Mouse (Mus musculus): ENCODE measurements at regions not wholly inside any gene's neighbourhood (a gene's known extent, or its start where the extent isn't known, plus 50 kb on each side); places are given as distances from the start of the nearest gene placed in this dataset.

DNA sequence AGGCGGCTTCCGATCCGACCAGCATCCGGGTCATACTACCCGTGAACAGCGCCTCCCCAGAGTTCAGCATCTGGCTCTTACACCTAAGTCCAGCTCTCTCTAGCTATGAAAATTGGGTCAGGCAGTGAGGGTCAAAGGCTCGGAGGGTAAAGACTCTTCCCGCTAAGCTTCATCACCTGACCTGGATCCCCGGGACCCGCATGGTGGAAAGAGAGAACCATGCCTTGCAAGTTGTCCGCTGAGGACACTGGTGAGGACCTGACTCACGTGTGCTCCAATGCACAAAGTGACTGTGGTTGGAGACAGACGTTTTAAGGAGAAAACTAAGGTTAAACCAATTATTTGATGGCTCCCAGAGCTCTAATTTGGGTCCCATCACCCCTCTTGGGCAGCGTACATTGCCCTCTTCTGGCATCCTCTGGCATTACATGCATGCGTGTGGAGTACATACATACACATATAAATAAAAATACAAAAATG lies 74.6 kb upstream of the Sall4 start:
- no peak overlapping the region for H3K4me3 ChIP-seq (ENCODE audit: insufficient read depth, low read depth, low read length)
- 16% methylated on average over 15 of the region's 15 CpGs for WGBS
- TF ChIP-seq CTCF (conservative IDR thresholded peaks at IDR 0.05; ENCODE audit: insufficient read depth, insufficient read length, low read depth, low read length) (0 out of 2 replicates have a peak, but pooled peaks have one; percentile 11), POLR2A (IDR thresholded peaks at IDR 0.05; ENCODE audit: low read depth, low read length) (no peak)
- no peak overlapping the region for H3K27ac ChIP-seq (ENCODE audit: insufficient read depth, low read depth, low read length)
- H3K36me3 ChIP-seq (ENCODE audit: control insufficient read depth, insufficient read depth, low read length) = no peaks in the 10 kb centered on the region
- no peaks in the 10 kb centered on the region for H3K4me1 ChIP-seq (ENCODE audit: control insufficient read depth, insufficient read depth, low read length)
- no peak for DNase-seq
- peaks cover 8% of the 10 kb centered on the region for H3K27me3 ChIP-seq (replicated peaks; ENCODE audit: control insufficient read depth, insufficient read depth, low read length)

DNA sequence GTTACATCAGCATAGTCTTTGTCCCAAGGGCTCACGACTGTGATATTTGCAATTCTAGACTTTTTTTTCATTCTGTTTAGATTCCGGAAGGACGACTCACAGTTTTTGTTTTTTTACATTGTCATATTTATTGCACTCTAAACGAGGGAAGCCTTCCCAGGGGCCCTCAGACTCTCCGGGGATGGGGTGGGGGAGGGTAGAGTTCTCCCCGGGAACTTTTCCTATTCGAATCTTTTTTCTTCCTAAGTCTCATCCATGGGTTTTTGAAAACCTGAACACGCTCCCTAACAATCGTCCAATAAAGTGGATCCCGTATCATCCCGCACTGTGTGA lies 73.9 kb upstream of the Sall4 start:
- Histone ChIP-seq H3K4me3 (ENCODE audit: insufficient read depth, low read depth, low read length) (no peak overlapping the region), H3K36me3 (ENCODE audit: control insufficient read depth, insufficient read depth, low read length) (no peaks in the 10 kb centered on the region), H3K27ac (ENCODE audit: insufficient read depth, low read depth, low read length) (no peak overlapping the region), H3K27me3 (replicated peaks; ENCODE audit: control insufficient read depth, insufficient read depth, low read length) (peaks cover 8% of the 10 kb centered on the region), H3K4me1 (ENCODE audit: control insufficient read depth, insufficient read depth, low read length) (no peaks in the 10 kb centered on the region)
- WGBS = 5% methylated on average over 11 of the region's 11 CpGs
- DNase-seq = no peak
- TF ChIP-seq POLR2A (IDR thresholded peaks at IDR 0.05; ENCODE audit: low read depth, low read length) = no peak
- no peak for TF ChIP-seq CTCF (conservative IDR thresholded peaks at IDR 0.05; ENCODE audit: insufficient read depth, insufficient read length, low read depth, low read length)

DNA sequence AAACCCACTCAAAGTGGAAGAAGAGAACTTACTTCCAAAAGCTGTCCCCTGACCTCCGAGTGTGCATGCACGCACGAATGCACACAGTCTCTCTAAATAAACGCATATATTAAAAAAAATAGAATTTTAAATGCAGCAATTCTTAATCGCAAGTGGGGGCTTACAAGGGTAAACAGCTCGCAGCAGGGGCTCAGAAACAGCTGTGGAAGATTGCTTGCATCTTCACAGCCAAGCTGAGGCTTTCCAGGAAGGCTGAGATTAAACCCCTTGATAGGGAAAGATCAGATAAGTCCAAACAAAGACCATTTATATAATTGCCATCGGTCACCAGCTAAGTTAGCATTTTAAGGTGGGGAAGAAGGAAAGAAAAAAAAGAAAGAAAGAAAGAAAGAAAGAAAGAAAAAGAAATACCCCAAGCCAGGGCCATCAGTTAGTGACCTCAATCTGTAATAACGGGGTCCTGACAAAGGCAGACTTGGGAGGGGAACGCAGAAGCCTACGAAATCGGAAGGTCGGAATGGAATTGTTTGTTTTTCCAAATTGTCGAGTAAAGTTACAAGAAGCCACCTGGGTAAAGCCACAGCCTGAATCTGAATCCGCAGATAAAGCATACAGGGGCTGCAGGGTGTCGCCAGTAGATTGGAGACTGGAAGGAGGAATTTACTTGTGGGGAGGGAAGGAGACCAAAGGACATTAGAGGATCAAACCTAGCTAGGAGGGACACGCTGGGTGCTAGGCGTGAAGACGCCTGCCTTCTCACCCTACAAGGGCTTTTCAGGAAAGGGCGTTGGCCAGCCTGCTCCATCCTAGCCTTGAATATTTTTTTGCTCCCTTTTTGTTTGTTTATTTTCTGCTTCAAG lies 73.3 kb upstream of the Sall4 start:
- no peak for DNase-seq
- H3K27me3 ChIP-seq (replicated peaks; ENCODE audit: control insufficient read depth, insufficient read depth, low read length) = peaks cover 8% of the 10 kb centered on the region

DNA sequence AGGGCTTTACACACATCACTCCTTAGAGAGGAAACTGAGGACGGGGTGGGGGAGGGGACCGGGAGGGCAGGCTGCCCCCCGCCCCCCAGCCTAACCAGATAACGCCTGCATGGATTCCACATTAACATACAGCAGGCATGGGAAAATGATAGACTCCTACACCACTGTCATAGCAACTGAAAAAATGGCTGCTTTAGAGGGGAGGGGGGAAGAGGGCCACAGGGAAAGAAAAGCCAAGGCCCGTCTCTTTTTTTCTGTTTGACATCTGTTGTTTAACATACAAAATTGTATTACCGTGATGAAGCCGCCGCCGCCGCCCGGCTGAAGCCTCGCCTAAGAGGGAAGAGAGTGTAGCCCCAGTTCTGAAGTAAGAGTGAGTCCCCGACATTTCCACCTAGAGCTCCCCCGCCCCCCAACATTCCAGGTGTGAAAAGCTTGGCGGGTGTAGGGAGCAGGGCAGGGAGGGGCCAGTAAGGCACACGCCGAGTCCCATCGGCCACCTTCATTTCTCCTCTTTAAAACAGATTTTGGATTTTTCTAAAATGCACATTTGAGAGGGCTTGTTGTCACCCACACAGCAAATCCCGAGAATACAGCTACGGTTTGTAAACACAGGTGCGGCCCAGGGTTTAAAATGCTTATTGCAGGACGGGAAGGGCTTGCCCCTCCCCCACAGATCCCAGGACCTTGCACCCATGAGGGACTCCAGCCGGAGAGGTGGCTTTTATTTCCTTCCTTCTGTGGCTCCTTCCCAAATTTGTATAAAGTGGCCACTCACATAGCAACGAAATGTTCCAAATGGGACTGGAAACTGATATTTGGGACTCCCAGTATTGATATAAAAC lies 72.3 kb upstream of the Sall4 start:
- no peak for TF ChIP-seq CTCF (conservative IDR thresholded peaks at IDR 0.05; ENCODE audit: insufficient read depth, insufficient read length, low read depth, low read length)
- no peak for TF ChIP-seq POLR2A (IDR thresholded peaks at IDR 0.05; ENCODE audit: low read depth, low read length)
- DNase-seq = no peak
- Histone ChIP-seq H3K4me3 (ENCODE audit: insufficient read depth, low read depth, low read length) (no peak overlapping the region), H3K27me3 (replicated peaks; ENCODE audit: control insufficient read depth, insufficient read depth, low read length) (peaks cover 8% of the 10 kb centered on the region), H3K36me3 (ENCODE audit: control insufficient read depth, insufficient read depth, low read length) (no peaks in the 10 kb centered on the region), H3K4me1 (ENCODE audit: control insufficient read depth, insufficient read depth, low read length) (no peaks in the 10 kb centered on the region), H3K27ac (ENCODE audit: insufficient read depth, low read depth, low read length) (no peak overlapping the region)
- 4% methylated on average over 24 of the region's 24 CpGs for WGBS

More for the DNA sequence above, 73.3 kb upstream of the Sall4 start:
- TF ChIP-seq CTCF (conservative IDR thresholded peaks at IDR 0.05; ENCODE audit: insufficient read depth, insufficient read length, low read depth, low read length) (no peak), POLR2A (IDR thresholded peaks at IDR 0.05; ENCODE audit: low read depth, low read length) (no peak)
- 8% methylated on average over 19 of the region's 19 CpGs for WGBS
- no peak overlapping the region for H3K4me3 ChIP-seq (ENCODE audit: insufficient read depth, low read depth, low read length)
- H3K4me1 ChIP-seq (ENCODE audit: control insufficient read depth, insufficient read depth, low read length) = no peaks in the 10 kb centered on the region
- no peaks in the 10 kb centered on the region for H3K36me3 ChIP-seq (ENCODE audit: control insufficient read depth, insufficient read depth, low read length)
- no peak overlapping the region for H3K27ac ChIP-seq (ENCODE audit: insufficient read depth, low read depth, low read length)

DNA sequence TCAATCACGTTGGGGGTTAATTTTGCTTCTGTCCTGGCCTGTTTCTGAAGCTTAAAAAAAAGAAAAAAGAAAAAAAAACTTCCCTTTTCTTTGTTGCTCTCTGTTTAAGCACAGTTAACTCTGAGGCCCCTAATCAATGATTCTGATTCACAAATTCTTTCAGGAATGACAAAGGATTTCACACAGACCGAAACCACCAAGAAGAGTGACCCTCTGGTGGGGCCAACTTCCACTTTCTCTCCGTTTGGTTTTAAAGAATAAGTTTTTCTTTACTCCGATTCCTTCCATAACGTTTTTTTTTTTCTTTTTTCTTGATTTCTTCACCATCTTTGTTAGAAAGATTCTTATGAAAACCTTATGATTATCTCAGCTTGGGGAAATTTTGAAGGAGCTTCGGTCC lies 71.5 kb upstream of the Sall4 start:
- no peak for TF ChIP-seq CTCF (conservative IDR thresholded peaks at IDR 0.05; ENCODE audit: insufficient read depth, insufficient read length, low read depth, low read length)
- no peak for TF ChIP-seq POLR2A (IDR thresholded peaks at IDR 0.05; ENCODE audit: low read depth, low read length)
- Histone ChIP-seq H3K27me3 (replicated peaks; ENCODE audit: control insufficient read depth, insufficient read depth, low read length) (peaks cover 8% of the 10 kb centered on the region), H3K27ac (ENCODE audit: insufficient read depth, low read depth, low read length) (no peak overlapping the region), H3K36me3 (ENCODE audit: control insufficient read depth, insufficient read depth, low read length) (no peaks in the 10 kb centered on the region), H3K4me1 (ENCODE audit: control insufficient read depth, insufficient read depth, low read length) (no peaks in the 10 kb centered on the region), H3K4me3 (ENCODE audit: insufficient read depth, low read depth, low read length) (no peak overlapping the region)
- WGBS = 27% methylated on average over 6 of the region's 6 CpGs
- DNase-seq = no peak

DNA sequence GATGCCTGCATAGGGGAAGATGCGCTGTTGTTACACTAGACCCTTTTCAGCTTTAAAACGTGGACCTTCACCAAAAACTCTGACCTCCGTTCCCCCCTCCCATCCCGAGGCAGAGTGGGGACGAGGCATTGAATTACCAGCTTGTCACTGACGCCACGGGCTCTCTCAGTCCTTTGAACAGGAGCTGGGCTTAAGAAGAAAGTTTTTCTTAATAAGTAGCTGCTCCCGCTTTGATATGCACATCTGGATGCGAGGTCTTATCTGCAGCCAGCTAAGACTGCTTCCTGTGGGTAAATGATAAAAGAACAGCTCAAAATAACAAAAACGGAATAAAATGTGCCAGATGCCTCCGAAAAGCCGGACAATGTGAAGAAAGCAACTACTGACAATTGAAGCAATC lies 70.9 kb upstream of the Sall4 start:
- no peak overlapping the region for H3K27ac ChIP-seq (ENCODE audit: insufficient read depth, low read depth, low read length)
- 23% methylated on average over 12 of the region's 12 CpGs for WGBS
- H3K4me3 ChIP-seq (ENCODE audit: insufficient read depth, low read depth, low read length) = no peak overlapping the region
- no peak for TF ChIP-seq POLR2A (IDR thresholded peaks at IDR 0.05; ENCODE audit: low read depth, low read length)
- TF ChIP-seq CTCF (conservative IDR thresholded peaks at IDR 0.05; ENCODE audit: insufficient read depth, insufficient read length, low read depth, low read length) = no peak
- H3K36me3 ChIP-seq (ENCODE audit: control insufficient read depth, insufficient read depth, low read length) = no peaks in the 10 kb centered on the region
- no peaks in the 10 kb centered on the region for H3K4me1 ChIP-seq (ENCODE audit: control insufficient read depth, insufficient read depth, low read length)
- H3K27me3 ChIP-seq (replicated peaks; ENCODE audit: control insufficient read depth, insufficient read depth, low read length) = peaks cover 8% of the 10 kb centered on the region
- no peak for DNase-seq

All from kidney, adult 2 months (tissue).